Mouse (Mus musculus) kidney, postnatal 36 days (tissue): ENCODE results near the gene Vmn1r94.
"Not testable (repeated sequence)": the region's sequence is repeated elsewhere in the genome, so short reads cannot be mapped to it uniquely, and the experiment has no call there.

Source experiments
- DNase-seq, 2 experiments: peaks; one replicate each; pipeline ENCODE4 v3.0.0; 2021 to 2022; ENCODE audit warnings: mixed read lengths in 2 of 2

Gene Vmn1r94

GRCm38 (mm10) chr7:20168277-20168676, at the start of gene Vmn1r94:
Gene Vmn1r94, minus strand, starts transcription at chr7:20168377.
- not testable (repeated sequence) for DNase-seq

DNA sequence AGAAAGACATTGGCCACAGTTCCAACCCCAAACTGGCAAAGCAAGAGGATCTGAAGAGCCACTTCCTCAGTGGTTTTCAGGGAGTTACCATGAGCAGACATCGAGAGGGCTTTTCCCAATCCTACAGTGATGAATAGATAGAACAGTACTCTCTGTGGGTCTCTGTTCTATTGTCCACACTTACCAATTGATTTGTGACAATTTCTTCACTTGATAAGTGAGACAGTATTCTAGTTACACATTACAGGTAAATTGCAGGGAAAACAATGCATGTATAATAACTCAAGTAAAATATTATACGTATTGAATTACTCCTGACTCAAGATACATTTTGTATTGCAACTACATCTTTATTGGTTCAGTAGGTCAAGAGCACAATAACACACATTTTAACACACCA, 37.3 kb upstream of the Vmn1r94 start, which contains the start of gene Gm6164:
Gene Gm6164 (minus strand): TSS at position 101 of the 400 bp plus-strand sequence.
- DNase-seq = not testable (repeated sequence)

GRCm38 (mm10) chr7:20193410-20193809, 25.2 kb upstream of the Vmn1r94 start, which contains the start of gene Vmn1r95:
Gene Vmn1r95, plus strand, starts transcription at chr7:20193710.
- DNase-seq = not testable (repeated sequence)

DNA sequence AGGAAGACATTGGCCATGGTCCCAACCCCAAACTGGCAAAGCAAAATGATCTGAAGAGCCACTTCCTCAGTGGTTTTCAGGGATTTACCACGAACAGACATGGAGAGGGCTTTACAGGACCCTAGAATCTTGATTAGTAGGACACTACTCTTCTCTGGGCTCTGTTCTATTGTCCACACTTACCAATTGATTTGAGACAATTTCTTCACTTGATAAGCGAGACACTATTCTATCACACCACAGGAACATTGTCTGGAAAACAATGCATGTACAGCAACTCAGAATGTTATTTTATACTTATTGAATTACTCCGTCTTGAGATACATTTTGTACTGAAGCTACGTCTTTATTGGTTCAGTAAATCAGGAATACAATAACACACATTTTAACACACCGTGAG, 29.2 kb downstream of the Vmn1r94 start, which contains the start of gene Vmn1r93:
Gene Vmn1r93 (minus strand): TSS at position 101 of the 400 bp plus-strand sequence.
- DNase-seq = not testable (repeated sequence)

DNA sequence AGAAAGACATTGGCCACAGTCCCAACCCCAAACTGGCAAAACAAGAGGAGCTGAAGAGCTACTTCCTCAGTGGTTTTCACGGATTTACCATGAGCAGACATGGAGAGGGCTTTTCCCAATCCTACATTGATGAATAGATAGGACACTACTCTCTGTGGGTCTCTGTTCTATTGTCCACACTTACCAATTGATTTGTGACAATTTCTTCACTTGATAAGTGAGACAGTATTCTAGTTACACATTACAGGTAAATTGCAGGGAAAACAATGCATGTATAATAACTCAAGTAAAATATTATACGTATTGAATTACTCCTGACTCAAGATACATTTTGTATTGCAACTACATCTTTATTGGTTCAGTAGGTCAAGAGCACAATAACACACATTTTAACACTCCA, 45.7 kb downstream of the Vmn1r94 start, which contains the start of gene Gm16442:
Gene Gm16442 (minus strand): TSS at position 101 of the 400 bp plus-strand sequence.
- not testable (repeated sequence) for DNase-seq
